Mouse (Mus musculus): ENCODE measurements around the gene Kif21a.

GRCm38 (mm10) chr15:91072440-91072839, 22.7 kb upstream of the Kif21a start:
- TF ChIP-seq CTCF (IDR thresholded peaks at IDR 0.05; ENCODE audit: borderline replicate concordance, insufficient read depth, low read depth, low read length) (no peak), POLR2A (IDR thresholded peaks at IDR 0.05; ENCODE audit: borderline replicate concordance, insufficient read depth, low read length) (no peak)
